Mouse (Mus musculus) forebrain, embryonic 14.5 days (tissue): ENCODE measurements around the gene Ppcs. TPM values are rescaled to one million over a fixed set of nuclear protein-coding genes. Genes with fewer than 3 reads are reported as not detected.

Source experiments
- ATAC-seq: fragments of 200-750 bp; cut with Nextera tagmentation; 2 replicates; pipeline ENCODE4 v1.8.0; 2017; ENCODE audit warnings: mild to moderate bottlenecking, moderate library complexity
- DNase-seq: peaks from one replicate; pipeline ENCODE4 v3.0.0-alpha.2; 2015; ENCODE audit warnings: low spot score
- H3K27ac ChIP-seq: fragments of 300-500 bp; sonication (generic); 2 replicates; pipeline ENCODE4 v1.5.1; 2014; ENCODE audit warnings: low read depth, mild to moderate bottlenecking, control low read depth, low read length, moderate library complexity
- H3K27me3 ChIP-seq: fragments of 300-500 bp; sonication (generic); replicated peaks from 2 replicates; pipeline ENCODE4 v1.6.1; 2014; ENCODE audit warnings: low read length, control low read depth, mixed read lengths; ENCODE audit not compliant: control insufficient read depth, insufficient read depth
- H3K36me3 ChIP-seq: fragments of 300-500 bp; sonication (generic); 2 replicates; pipeline ENCODE4 v1.6.1; 2014; ENCODE audit warnings: low read length, control low read depth; ENCODE audit not compliant: control insufficient read depth, insufficient read depth
- H3K4me1 ChIP-seq: fragments of 300-500 bp; sonication (generic); 2 replicates; pipeline ENCODE4 v1.6.1; 2014; ENCODE audit warnings: antibody characterized with exemption, low read length, control low read depth; ENCODE audit not compliant: control insufficient read depth, insufficient read depth
- H3K4me2 ChIP-seq: fragments of 300-500 bp; sonication (generic); 2 replicates; pipeline ENCODE4 v1.6.1; 2014; ENCODE audit warnings: mild to moderate bottlenecking, control low read depth, low read length
- H3K4me3 ChIP-seq: fragments of 300-500 bp; sonication (generic); 2 replicates; pipeline ENCODE4 v1.5.1; 2014; ENCODE audit warnings: low read depth, low read length, control low read depth
- H3K9ac ChIP-seq: fragments of 300-500 bp; sonication (generic); 2 replicates; pipeline ENCODE4 v1.6.1; 2014; ENCODE audit warnings: mild to moderate bottlenecking, low read length, control low read depth, moderate library complexity
- H3K9me3 ChIP-seq: fragments of 300-500 bp; sonication (generic); replicated peaks from 2 replicates; pipeline ENCODE4 v1.6.1; 2016; ENCODE audit warnings: low read length, control low read depth, mixed read lengths; ENCODE audit not compliant: control insufficient read depth
- WGBS: fragments of 180-500 bp; shearing (Covaris S2); extraction: QIAGEN DNeasy Blood & Tissue Kit; methylation state at CpG from one replicate; pipeline ENCODE4 v1.1.7; 2014; 5-methylcytosine and 5-hydroxymethylcytosine counted together
- polyA plus RNA-seq: library from polyadenylated mRNA; unstranded; fragments of >200 nt; fragmentation: Nextera tagmentation; extraction: Ambion mirVana; gene quantifications from 2 replicates; pipeline ENCODE4 v1.2.1, GENCODE M21; 2014

Ppcs gene
- polyA plus RNA-seq, 1 experiment from 2014 or later = 23.0 TPM

DNA sequence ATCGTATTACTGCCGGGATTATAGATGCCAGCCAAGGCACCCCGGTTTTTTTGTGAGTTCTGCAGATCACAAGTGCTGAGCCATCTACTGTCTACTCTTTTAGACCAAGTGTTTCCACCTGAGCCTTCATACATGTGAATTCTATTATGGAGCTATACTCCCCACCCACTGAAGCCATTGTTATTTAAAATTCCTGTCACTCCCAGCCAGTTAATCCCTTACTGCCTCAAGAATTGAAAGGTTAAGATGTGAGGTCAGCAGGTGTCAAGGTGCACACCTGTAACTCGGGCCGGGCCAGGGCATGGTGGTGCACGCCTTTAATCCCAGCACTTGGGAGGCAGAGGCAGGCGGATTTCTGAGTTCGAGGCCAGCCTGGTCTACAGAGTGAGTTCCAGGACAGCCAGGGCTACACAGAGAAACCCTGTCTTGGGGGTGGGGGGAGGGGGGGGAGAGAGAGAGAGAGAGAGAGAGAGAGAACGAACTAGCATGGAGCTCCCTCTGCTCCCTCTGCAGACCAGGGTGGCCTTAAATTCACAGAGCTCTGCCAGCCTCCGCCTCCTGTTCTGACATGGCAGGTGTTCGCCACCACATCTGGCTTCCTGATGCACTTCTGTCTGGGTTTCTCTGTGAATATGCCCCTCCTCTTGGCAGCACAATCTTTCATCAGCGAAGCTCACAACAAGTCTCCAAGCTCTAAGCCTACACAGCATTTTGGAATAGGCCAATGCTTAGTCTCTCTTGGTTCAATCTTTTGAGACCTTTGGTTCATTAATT lies 10.2 kb downstream of the Ppcs start:
- ATAC-seq (no peak), DNase-seq (no peak)
- Histone ChIP-seq H3K4me1 (peaks cover 12% of the 10 kb centered on the region), H3K4me2 (no peak overlapping the region), H3K27ac (no peak overlapping the region), H3K9me3 (no peaks in the 10 kb centered on the region), H3K9ac (no peak overlapping the region), H3K36me3 (no peaks in the 10 kb centered on the region), H3K27me3 (no peaks in the 10 kb centered on the region), H3K4me3 (no peak overlapping the region)
- 81% methylated on average over 12 of the region's 12 CpGs for WGBS

- DNase-seq (no peak), ATAC-seq (no peak)
- WGBS = 57% methylated on average over 2 of the region's 2 CpGs
- H3K9ac ChIP-seq = no peak overlapping the region
- H3K27ac ChIP-seq = no peak overlapping the region
- no peaks in the 10 kb centered on the region for H3K27me3 ChIP-seq
- H3K4me3 ChIP-seq = no peak overlapping the region
- H3K36me3 ChIP-seq = peaks cover 15% of the 10 kb centered on the region; the same call in 1 of the 2 replicates
- H3K4me2 ChIP-seq = no peak overlapping the region
- H3K9me3 ChIP-seq = peaks cover 8% of the 10 kb centered on the region
- H3K4me1 ChIP-seq = no peaks in the 10 kb centered on the region
These were observed 18.8 kb downstream of the Ppcs start for GRCm38 (mm10) chr4:119403431-119403830.

DNA sequence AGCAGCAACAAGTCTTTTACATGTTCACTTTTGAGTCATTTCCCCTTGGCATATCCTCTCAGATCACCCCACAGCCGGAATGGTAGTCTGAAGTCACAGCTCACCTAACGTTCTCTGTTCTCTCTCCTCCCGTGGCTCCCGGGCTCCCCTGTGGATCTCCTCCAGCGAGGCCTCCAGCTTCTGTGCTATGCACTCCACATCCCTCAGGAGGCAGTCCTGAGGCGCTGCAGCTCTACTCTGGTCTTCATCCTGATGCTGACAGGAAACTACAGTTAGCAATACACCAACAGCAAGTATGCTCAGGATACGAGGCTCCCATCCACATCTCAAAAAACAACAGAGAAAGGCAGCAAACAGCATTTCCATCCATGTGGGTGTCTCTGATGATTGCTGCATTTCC lies 21.3 kb downstream of the Ppcs start:
- H3K4me1 ChIP-seq = no peaks in the 10 kb centered on the region
- H3K27me3 ChIP-seq = no peaks in the 10 kb centered on the region
- peaks cover 18% of the 10 kb centered on the region; the same call in 1 of the 2 replicates for H3K36me3 ChIP-seq
- no peak overlapping the region for H3K4me2 ChIP-seq
- H3K27ac ChIP-seq = no peak overlapping the region
- H3K9ac ChIP-seq = no peak overlapping the region
- peaks cover 8% of the 10 kb centered on the region for H3K9me3 ChIP-seq
- no peak for ATAC-seq
- DNase-seq = no peak
- H3K4me3 ChIP-seq = no peak overlapping the region
- 62% methylated on average over 7 of the region's 7 CpGs for WGBS

- WGBS = 82% methylated on average over 7 of the region's 7 CpGs
- DNase-seq (no peak), ATAC-seq (no peak)
- Histone ChIP-seq H3K27ac (no peak overlapping the region), H3K9ac (no peak overlapping the region), H3K4me1 (no peaks in the 10 kb centered on the region), H3K9me3 (peaks cover 8% of the 10 kb centered on the region), H3K4me3 (no peak overlapping the region), H3K4me2 (no peak overlapping the region), H3K27me3 (no peaks in the 10 kb centered on the region), H3K36me3 (peaks cover 15% of the 10 kb centered on the region; the same call in 1 of the 2 replicates)
These were observed 23.5 kb downstream of the Ppcs start for GRCm38 (mm10) chr4:119398751-119399150.

- H3K9me3 ChIP-seq = peaks cover 4% of the 10 kb centered on the region; the same call in 1 of the 2 replicates
- H3K27ac ChIP-seq = no peak overlapping the region
- H3K4me3 ChIP-seq = no peak overlapping the region
- DNase-seq = peak; percentile 10
- ATAC-seq = no peak
- no peaks in the 10 kb centered on the region for H3K4me1 ChIP-seq
- no peaks in the 10 kb centered on the region for H3K36me3 ChIP-seq
- H3K27me3 ChIP-seq = no peaks in the 10 kb centered on the region
- H3K9ac ChIP-seq = no peak overlapping the region
- no peak overlapping the region for H3K4me2 ChIP-seq
- 92% methylated on average over 1 of the region's 1 CpGs for WGBS
These were observed 31.9 kb downstream of the Ppcs start for GRCm38 (mm10) chr4:119390369-119390768.

GRCm38 (mm10) chr4:119389184-119389583 lies 33.0 kb downstream of the Ppcs start:
- no peak overlapping the region for H3K9ac ChIP-seq
- WGBS = 42% methylated on average over 3 of the region's 3 CpGs

DNA sequence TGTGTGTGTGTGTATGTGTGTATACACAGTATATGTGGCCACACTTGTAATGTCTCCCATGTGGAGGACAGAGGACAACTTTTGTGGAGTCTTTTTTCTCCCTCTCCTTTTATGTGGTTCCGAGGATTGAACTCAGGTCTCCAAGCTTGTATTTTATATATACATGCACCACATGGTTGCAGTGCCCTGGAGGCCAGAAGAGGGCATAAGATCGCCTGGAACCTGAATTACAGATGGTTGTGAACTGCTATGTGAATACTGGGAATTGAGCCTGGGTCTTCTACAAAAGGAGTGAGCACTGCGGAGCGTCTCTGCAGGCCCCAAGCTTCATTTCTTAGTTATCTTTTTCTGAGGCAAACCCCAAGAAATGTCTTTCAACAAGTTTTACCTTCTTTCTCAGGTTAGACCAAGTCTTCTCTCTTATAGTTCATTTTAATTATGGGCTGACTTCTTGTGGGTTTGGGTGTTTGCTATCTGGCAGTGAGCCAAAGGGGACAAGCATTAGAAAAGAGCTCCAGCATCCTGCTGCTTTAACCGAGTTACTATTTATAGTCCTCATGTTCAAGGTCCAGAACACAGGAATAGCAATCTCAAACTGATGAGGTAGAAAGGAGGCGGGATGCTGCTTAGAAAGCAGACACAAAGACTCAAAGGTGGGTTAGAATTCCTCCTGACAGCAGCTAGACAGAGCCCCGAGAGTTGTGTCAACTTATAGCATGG lies 40.6 kb downstream of the Ppcs start:
- H3K9ac ChIP-seq = no peak overlapping the region
- no peaks in the 10 kb centered on the region for H3K4me1 ChIP-seq
- H3K4me3 ChIP-seq = no peak overlapping the region
- no peaks in the 10 kb centered on the region for H3K9me3 ChIP-seq
- WGBS = 72% methylated on average over 7 of the region's 7 CpGs
- ATAC-seq (no peak), DNase-seq (no peak)
- H3K27ac ChIP-seq = no peak overlapping the region
- no peak overlapping the region for H3K4me2 ChIP-seq
- no peaks in the 10 kb centered on the region for H3K27me3 ChIP-seq
- H3K36me3 ChIP-seq = no peaks in the 10 kb centered on the region

More at GRCm38 (mm10) chr4:119389184-119389583, 33.0 kb downstream of the Ppcs start:
- ATAC-seq = no peak
- Histone ChIP-seq H3K9me3 (peaks cover 4% of the 10 kb centered on the region; the same call in 1 of the 2 replicates), H3K4me2 (no peak overlapping the region), H3K27ac (no peak overlapping the region), H3K4me1 (no peaks in the 10 kb centered on the region), H3K4me3 (no peak overlapping the region), H3K27me3 (no peaks in the 10 kb centered on the region), H3K36me3 (no peaks in the 10 kb centered on the region)
- DNase-seq = no peak

DNA sequence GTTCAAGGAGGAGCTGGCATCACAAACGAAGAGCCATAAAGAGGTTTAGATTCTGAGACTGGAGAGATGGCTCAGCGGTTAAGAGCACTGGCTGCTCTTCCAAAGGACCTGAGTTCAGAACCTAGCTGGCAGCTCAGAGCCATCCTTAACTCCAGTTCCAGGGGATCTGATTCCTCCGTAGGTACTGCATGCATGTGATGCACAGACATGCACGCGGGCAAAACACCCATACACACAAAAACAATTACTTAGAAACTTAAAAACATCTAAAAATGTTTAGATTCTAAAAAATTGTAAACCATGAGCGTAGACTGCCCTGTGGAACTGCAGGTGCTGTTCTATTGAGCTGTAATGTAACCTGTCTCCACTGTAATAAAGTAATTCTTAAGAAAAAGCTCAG lies 52.8 kb downstream of the Ppcs start:
- no peaks in the 10 kb centered on the region for H3K27me3 ChIP-seq
- ATAC-seq (no peak), DNase-seq (no peak)
- WGBS = 87% methylated on average over 6 of the region's 6 CpGs
- H3K4me3 ChIP-seq = no peak overlapping the region
- no peak overlapping the region for H3K4me2 ChIP-seq
- no peaks in the 10 kb centered on the region for H3K36me3 ChIP-seq
- no peaks in the 10 kb centered on the region for H3K9me3 ChIP-seq
- H3K4me1 ChIP-seq = no peaks in the 10 kb centered on the region
- H3K9ac ChIP-seq = no peak overlapping the region
- no peak overlapping the region for H3K27ac ChIP-seq
